Mouse (Mus musculus): ENCODE results near the gene Hoxa13.

Gene Hoxa13

DNA sequence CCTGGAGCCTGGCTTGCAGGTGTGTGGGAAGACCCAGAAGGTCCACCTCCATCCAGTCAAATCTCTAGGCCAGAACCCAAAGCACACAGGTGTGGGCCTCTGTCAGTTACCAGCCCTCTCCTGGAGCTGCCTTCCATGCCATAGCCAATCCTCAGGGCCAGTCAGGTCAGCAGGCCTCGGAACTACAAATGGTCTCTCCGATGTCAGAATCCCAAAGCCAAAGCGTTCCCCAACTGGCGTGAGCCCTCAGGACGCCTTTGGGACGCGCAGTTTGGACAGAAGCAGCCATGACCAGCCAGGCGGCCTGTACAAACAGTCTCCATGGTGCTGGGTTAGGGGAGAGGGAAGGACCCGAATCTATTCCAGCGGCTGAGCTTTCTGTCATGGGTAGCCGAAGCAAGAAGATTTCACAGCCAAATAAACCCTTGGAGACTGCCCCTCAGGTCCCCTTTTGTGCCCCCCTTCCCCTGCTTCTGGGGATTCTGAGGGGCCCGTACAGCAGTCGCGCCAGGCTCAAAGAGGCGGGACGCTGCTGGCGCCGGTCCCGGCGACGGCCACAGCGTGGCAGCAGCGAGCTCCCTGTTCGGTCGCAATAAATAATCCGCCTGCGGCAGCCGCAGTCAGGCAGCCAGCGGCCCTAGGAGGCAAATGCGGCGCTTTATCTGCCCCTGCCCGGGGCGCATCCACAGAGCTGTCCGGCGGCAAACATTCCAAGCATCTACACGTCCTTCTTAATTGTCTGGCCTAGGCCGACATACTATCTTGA, 49.3 kb downstream of the Hoxa13 start:
- peak; percentile 91 for DNase-seq (ENCODE audit: low spot score)

DNA sequence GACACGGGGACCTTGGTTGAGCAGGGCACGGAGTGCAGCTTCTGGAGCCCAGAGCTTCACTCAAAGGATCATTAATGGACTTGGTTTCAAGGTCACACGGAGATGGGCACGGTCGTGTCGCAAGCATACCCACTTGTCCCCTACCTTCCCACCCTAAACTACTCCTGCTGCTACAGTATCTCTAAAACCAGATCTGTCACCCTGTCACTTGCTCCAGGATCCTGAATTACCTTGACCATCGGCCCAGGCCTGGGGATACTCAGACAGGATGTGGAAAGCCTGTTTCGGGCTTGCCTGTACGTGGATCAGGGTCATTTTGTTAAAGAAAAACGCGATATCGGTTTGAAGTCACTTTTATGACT, 51.0 kb downstream of the Hoxa13 start:
- DNase-seq (ENCODE audit: low spot score): no peak

DNA sequence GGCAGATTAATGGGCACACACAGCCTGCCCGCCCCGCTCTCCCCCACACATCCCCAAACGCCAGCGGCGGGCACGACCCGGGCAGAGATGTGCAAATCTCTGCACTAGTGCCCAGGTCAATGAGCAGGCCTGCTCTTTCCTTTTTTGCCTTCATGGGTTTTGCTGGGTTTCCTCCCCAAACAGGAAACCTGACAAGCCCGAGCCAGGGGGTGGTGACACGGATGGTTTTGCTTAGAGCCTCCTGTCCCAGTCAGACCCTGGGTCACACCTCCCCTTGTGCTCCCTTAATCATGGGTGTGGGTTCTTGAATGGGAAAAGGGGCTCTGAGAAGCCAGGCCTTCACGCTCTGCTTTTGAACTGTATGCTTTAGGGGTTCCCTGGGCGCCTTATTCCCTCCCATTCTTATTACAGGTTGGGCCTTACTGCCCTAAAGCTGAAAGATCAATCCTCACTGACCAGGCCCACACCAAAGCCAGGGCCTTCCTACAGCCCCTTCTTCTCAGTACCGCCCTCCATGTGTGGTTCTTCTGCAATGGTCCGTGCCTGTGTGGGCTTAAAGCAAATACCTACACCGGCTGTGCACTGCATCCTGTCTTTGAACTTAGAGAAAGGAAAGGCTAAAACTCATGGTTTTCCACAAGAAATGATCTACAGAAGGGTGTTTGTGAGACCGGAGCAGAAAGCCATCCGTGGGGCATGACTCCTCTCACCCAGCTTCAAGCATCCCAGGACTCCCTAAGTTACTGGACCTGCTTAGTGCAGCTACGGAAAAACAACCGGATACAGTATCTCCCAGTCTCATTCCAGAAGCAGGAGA, 51.6 kb downstream of the Hoxa13 start:
- DNase-seq (ENCODE audit: low spot score): no peak

DNA sequence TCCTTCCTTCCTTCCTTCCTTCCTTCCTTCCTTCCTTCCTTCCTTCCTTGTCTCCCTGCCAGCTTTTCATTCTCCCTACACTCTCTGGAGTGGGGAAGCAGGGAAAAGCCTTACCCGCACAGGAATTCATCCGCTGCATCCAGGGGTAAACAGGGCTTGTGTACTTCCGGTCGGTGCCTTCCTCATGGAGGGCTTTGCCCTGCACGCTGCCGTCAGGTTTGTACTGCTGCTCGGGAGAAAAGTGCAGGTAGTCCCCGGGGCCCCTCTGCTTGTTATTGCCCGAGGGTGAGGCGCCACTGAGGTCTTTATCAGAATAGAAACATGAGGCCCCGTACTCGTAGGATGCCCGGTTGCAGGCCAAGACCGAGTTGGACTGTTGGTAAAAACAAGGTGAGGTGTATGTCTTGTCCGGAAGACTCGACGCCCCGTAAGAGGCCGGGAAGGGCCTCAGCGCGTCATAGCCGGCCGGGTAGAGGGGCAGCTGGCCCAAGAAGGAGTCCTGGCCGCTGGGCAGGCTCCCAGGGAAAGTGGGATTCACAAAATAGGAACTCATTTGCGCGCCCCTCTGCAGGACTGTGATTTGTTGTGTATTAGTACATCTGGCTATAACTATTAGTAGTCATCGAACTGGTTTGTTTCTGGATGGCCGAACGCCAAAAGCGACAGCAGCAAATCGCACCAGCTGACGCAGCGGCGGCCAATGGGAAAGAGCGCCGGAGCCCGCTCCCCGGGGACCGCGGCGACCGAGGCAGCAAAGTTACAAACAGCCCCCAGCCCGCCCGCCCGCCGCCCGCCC, 52.4 kb downstream of the Hoxa13 start, which contains the start of gene Hoxa6:
Hoxa6 (minus strand) TSS at position 651 of the 796 bp plus-strand sequence.
- DNase-seq (ENCODE audit: low spot score): no peak

Data from adipocyte (in vitro differentiated cells).